Mouse (Mus musculus) cerebellum, postnatal 25 days (tissue): ENCODE data around the gene Slc24a3.

Experiments used
- DNase-seq, 2 experiments: peaks; one replicate each; pipeline ENCODE4 v3.0.0; 2021; ENCODE audit warnings: mixed read lengths in 2 of 2

Gene Slc24a3

GRCm38 (mm10) chr2:145557361-145557931 is 389.9 kb downstream of the Slc24a3 start:
- peak in 1 of 2 experiments; percentile 20 for DNase-seq

GRCm38 (mm10) chr2:145562493-145562892 is 394.9 kb downstream of the Slc24a3 start:
- DNase-seq = no peak

GRCm38 (mm10) chr2:145564596-145564995 is 397.0 kb downstream of the Slc24a3 start:
- no peak for DNase-seq

GRCm38 (mm10) chr2:145566904-145567303 is 399.4 kb downstream of the Slc24a3 start:
- no peak for DNase-seq

- no peak for DNase-seq
These were observed 404.4 kb downstream of the Slc24a3 start for GRCm38 (mm10) chr2:145571943-145572342.

GRCm38 (mm10) chr2:145574148-145574547 is 406.6 kb downstream of the Slc24a3 start:
- DNase-seq = no peak

- no peak for DNase-seq
These were observed 415.5 kb downstream of the Slc24a3 start for GRCm38 (mm10) chr2:145583103-145583502.

GRCm38 (mm10) chr2:145585437-145585836 is 417.9 kb downstream of the Slc24a3 start:
- DNase-seq = no peak

GRCm38 (mm10) chr2:145588009-145588737 is 420.6 kb downstream of the Slc24a3 start:
- peak; percentile 61 to 72 for DNase-seq

- DNase-seq = no peak
These were observed 424.3 kb downstream of the Slc24a3 start for GRCm38 (mm10) chr2:145591881-145592280.

GRCm38 (mm10) chr2:145593649-145594347 is 426.2 kb downstream of the Slc24a3 start:
- DNase-seq = no peak

GRCm38 (mm10) chr2:145597866-145598265 is 430.3 kb downstream of the Slc24a3 start:
- DNase-seq = no peak

GRCm38 (mm10) chr2:145607844-145608243 is 440.3 kb downstream of the Slc24a3 start:
- DNase-seq = no peak

GRCm38 (mm10) chr2:145610796-145611705 is 443.5 kb downstream of the Slc24a3 start:
- DNase-seq = peak; percentile 42 to 62

GRCm38 (mm10) chr2:145612937-145613336 is 445.4 kb downstream of the Slc24a3 start:
- DNase-seq = peak in 1 of 2 experiments; percentile 12

GRCm38 (mm10) chr2:145613705-145614104 is 446.2 kb downstream of the Slc24a3 start:
- no peak for DNase-seq

- no peak for DNase-seq
These were observed 452.1 kb downstream of the Slc24a3 start for GRCm38 (mm10) chr2:145619688-145620087.

- no peak for DNase-seq
These were observed 453.2 kb downstream of the Slc24a3 start for GRCm38 (mm10) chr2:145620709-145621108.

- no peak for DNase-seq
These were observed 453.6 kb downstream of the Slc24a3 start for GRCm38 (mm10) chr2:145621119-145621518.

- DNase-seq = no peak
These were observed 463.7 kb downstream of the Slc24a3 start for GRCm38 (mm10) chr2:145631123-145631798.

GRCm38 (mm10) chr2:145631799-145632174 is 464.2 kb downstream of the Slc24a3 start:
- no peak for DNase-seq

GRCm38 (mm10) chr2:145633811-145634210 is 466.3 kb downstream of the Slc24a3 start:
- DNase-seq = no peak
